Mouse (Mus musculus) liver, embryonic 16.5 days (tissue): ENCODE measurements around the gene Hoxa1. TPM values are rescaled to one million over a fixed set of nuclear protein-coding genes. Genes with fewer than 3 reads are reported as not detected.

Experiments used
- ATAC-seq: fragments of 200-750 bp; cut with Nextera tagmentation; 2 replicates; pipeline ENCODE4 v1.8.0; 2017; ENCODE audit warnings: low read depth, mild to moderate bottlenecking, moderate number of reproducible peaks, moderate library complexity
- H3K27ac ChIP-seq: fragments of 300-500 bp; sonication (generic); 2 replicates; pipeline ENCODE4 v1.5.1; 2014; ENCODE audit warnings: mild to moderate bottlenecking, low read length
- H3K27me3 ChIP-seq: fragments of 300-500 bp; sonication (generic); 2 replicates; pipeline ENCODE4 v1.6.1; 2014; ENCODE audit warnings: low read depth, low read length, mixed read lengths; ENCODE audit not compliant: control insufficient read depth, insufficient read depth
- H3K36me3 ChIP-seq: fragments of 300-500 bp; sonication (generic); 2 replicates; pipeline ENCODE4 v1.6.1; 2014; ENCODE audit warnings: mild to moderate bottlenecking; ENCODE audit not compliant: control insufficient read depth, insufficient read depth
- H3K4me1 ChIP-seq: fragments of 300-500 bp; sonication (generic); 2 replicates; pipeline ENCODE4 v1.6.1; 2014; ENCODE audit warnings: low read depth, low read length, mixed read lengths; ENCODE audit not compliant: control insufficient read depth
- H3K4me2 ChIP-seq: fragments of 300-500 bp; sonication (generic); 2 replicates; pipeline ENCODE4 v1.6.1; 2014; ENCODE audit warnings: low read depth, low read length, mixed read lengths
- H3K4me3 ChIP-seq: fragments of 300-500 bp; sonication (generic); 2 replicates; pipeline ENCODE4 v1.5.1; 2014; ENCODE audit warnings: low read depth, mild to moderate bottlenecking, low read length
- H3K9ac ChIP-seq: fragments of 300-500 bp; sonication (generic); 2 replicates; pipeline ENCODE4 v1.6.1; 2014; ENCODE audit warnings: low read depth, low read length
- H3K9me3 ChIP-seq: fragments of 300-500 bp; sonication (generic); replicated peaks from 2 replicates; pipeline ENCODE4 v1.6.1; 2016; ENCODE audit warnings: low read length; ENCODE audit not compliant: control insufficient read depth
- WGBS: fragments of 180-500 bp; shearing (Covaris S2); extraction: QIAGEN DNeasy Blood & Tissue Kit; methylation state at CpG from one replicate; pipeline ENCODE4 v1.1.7; 2014; ENCODE audit not compliant: insufficient replicate concordance; 5-methylcytosine and 5-hydroxymethylcytosine counted together
- polyA plus RNA-seq: library from polyadenylated mRNA; unstranded; fragments of >200 nt; fragmentation: Nextera tagmentation; extraction: Ambion mirVana; gene quantifications from 2 replicates; pipeline ENCODE4 v1.2.1, GENCODE M21; 2015

Hoxa1 gene
- polyA plus RNA-seq, 1 experiment from 2014 or later: 0.20 TPM

- 60% methylated on average over 3 of the region's 3 CpGs for WGBS
- H3K27ac ChIP-seq: no peak overlapping the region
- no peak for ATAC-seq
These were observed 50.7 kb downstream of the Hoxa1 start for GRCm38 (mm10) chr6:52107400-52107799.

GRCm38 (mm10) chr6:52106716-52107115, 51.4 kb downstream of the Hoxa1 start:
- Histone ChIP-seq H3K27ac (no peak overlapping the region), H3K9ac (no peak overlapping the region), H3K27me3 (no peaks in the 10 kb centered on the region), H3K9me3 (no peaks in the 10 kb centered on the region), H3K4me2 (no peak overlapping the region), H3K4me3 (no peak overlapping the region), H3K36me3 (no peaks in the 10 kb centered on the region), H3K4me1 (no peaks in the 10 kb centered on the region)
- no peak for ATAC-seq
- 50% methylated on average over 3 of the region's 3 CpGs for WGBS

More at GRCm38 (mm10) chr6:52107400-52107799, 50.7 kb downstream of the Hoxa1 start:
- Histone ChIP-seq H3K27me3 (no peaks in the 10 kb centered on the region), H3K9me3 (no peaks in the 10 kb centered on the region), H3K9ac (no peak overlapping the region), H3K4me3 (no peak overlapping the region), H3K36me3 (no peaks in the 10 kb centered on the region), H3K4me1 (no peaks in the 10 kb centered on the region), H3K4me2 (no peak overlapping the region)

- Histone ChIP-seq H3K27me3 (no peaks in the 10 kb centered on the region), H3K4me1 (no peaks in the 10 kb centered on the region), H3K27ac (no peak overlapping the region), H3K4me2 (no peak overlapping the region), H3K9me3 (no peaks in the 10 kb centered on the region), H3K9ac (no peak overlapping the region), H3K36me3 (no peaks in the 10 kb centered on the region), H3K4me3 (no peak overlapping the region)
- 56% methylated on average over 3 of the region's 3 CpGs for WGBS
- no peak for ATAC-seq
These were observed 51.9 kb downstream of the Hoxa1 start for GRCm38 (mm10) chr6:52106178-52106577.

Other genes with a start within 250 kb of the Hoxa1 start
- 16.1 and 17.9 TPM in 2 replicates for gene Skap2, start 145.8 kb downstream of the Hoxa1 start, polyA plus RNA-seq
- gene Hoxa2, start 6.5 kb upstream of the Hoxa1 start, polyA plus RNA-seq: 0.22 and 0.44 TPM in 2 replicates
- 0.04 and 0.05 TPM in 2 replicates for gene 5730596B20Rik, start 19.2 kb upstream of the Hoxa1 start, polyA plus RNA-seq
- 0.07 and 0.13 TPM in 2 replicates for gene Hoxa4, start 33.4 kb upstream of the Hoxa1 start, polyA plus RNA-seq
- gene Hoxa5, start 46.3 kb upstream of the Hoxa1 start, polyA plus RNA-seq: 0.26 and 0.68 TPM in 2 replicates
- gene Hoxa6, start 50.4 kb upstream of the Hoxa1 start, polyA plus RNA-seq: not detected in 2 replicates
- gene Hoxa3, start 55.0 kb upstream of the Hoxa1 start, polyA plus RNA-seq: 0.14 and 0.27 TPM in 2 replicates
- not detected in 2 replicates for gene Gm28308, start 55.0 kb upstream of the Hoxa1 start, polyA plus RNA-seq
- 0.26 and 0.34 TPM in 2 replicates for gene Hoxa7, start 63.5 kb upstream of the Hoxa1 start, polyA plus RNA-seq
- 0.13 and 0.36 TPM in 2 replicates for gene Hoxa9, start 72.8 kb upstream of the Hoxa1 start, polyA plus RNA-seq
- gene Hoxa10, start 82.5 kb upstream of the Hoxa1 start, polyA plus RNA-seq: 0.05 and 0.09 TPM in 2 replicates
- gene Hoxa11, start 87.5 kb upstream of the Hoxa1 start, polyA plus RNA-seq: not detected in 2 replicates
- gene Hoxa13, start 102.6 kb upstream of the Hoxa1 start, polyA plus RNA-seq: not detected in 2 replicates
- gene Evx1, start 155.2 kb upstream of the Hoxa1 start, polyA plus RNA-seq: not detected in 2 replicates